Mouse (Mus musculus): ENCODE results near the gene Ptgir. TPM values are rescaled to one million over a fixed set of nuclear protein-coding genes. Genes with fewer than 3 reads are reported as not detected.

Gene Ptgir
- polyA plus RNA-seq, 1 experiment from 2014 or later = 2.5 TPM

DNA sequence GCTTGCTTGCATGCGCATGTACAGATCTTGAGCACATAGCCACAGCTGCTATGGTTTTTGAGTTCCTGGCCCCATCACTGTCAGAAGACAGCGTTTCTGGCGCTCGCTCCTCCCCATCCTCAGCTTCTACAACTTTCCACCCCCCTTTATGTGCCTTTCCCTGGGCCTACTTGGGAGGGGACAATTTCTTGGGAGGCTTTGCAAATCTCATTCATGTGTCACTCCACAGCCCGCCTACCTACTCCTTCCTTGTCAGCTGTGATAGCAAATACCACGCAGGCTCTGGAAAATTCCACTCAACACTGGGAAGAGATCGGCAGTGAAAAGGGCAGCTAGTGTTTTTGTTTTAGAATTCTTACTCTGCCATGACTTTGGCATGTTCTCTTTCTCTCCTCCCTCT is 34.0 kb downstream of the Ptgir start:
- no peaks in the 10 kb centered on the region for H3K9me3 ChIP-seq (ENCODE audit: control insufficient read depth, low read length)
- H3K27ac ChIP-seq (ENCODE audit: low read length) = peak overlapping the region; percentile 58
- H3K27me3 ChIP-seq (replicated peaks; ENCODE audit: control insufficient read depth, insufficient read depth, low read length) = peaks cover 8% of the 10 kb centered on the region
- no peaks in the 10 kb centered on the region for H3K36me3 ChIP-seq (ENCODE audit: control insufficient read depth, insufficient read depth, low read length)
- H3K4me1 ChIP-seq (ENCODE audit: control insufficient read depth, insufficient read depth, low read length) = peaks cover 16% of the 10 kb centered on the region
- no peak overlapping the region for H3K4me2 ChIP-seq (ENCODE audit: low read depth, low read length)
- H3K4me3 ChIP-seq (ENCODE audit: low read length) = no peak overlapping the region
- no peak for ATAC-seq
- H3K9ac ChIP-seq (ENCODE audit: low read depth, low read length) = 0 out of 2 replicates have a peak overlapping the region, but pooled peaks have one; percentile 15
- WGBS = 37% methylated on average over 7 of the region's 7 CpGs

DNA sequence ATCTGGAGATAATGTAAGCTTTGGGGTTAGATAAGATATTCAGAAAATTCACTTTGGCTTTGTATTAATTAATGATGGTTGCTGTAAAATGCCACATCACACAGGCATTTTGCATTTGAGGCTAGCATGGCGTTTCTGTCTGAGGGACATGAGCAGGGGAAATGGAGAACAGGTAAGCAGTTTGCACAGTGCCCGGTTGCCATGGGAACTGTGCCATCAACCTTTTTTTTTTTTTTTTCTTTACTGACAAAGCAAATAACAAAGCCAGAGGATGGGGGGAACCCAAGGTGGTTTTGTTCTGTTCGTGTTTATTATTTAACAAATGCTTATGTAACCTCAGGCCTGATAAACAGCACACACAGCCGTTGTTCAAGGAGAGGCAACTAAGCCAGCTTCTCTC is 36.6 kb downstream of the Ptgir start:
- H3K4me2 ChIP-seq (ENCODE audit: low read depth, low read length) = no peak overlapping the region
- H3K27me3 ChIP-seq (replicated peaks; ENCODE audit: control insufficient read depth, insufficient read depth, low read length) = peaks cover 30% of the 10 kb centered on the region
- no peak overlapping the region for H3K27ac ChIP-seq (ENCODE audit: low read length)
- no peak for ATAC-seq
- H3K9me3 ChIP-seq (ENCODE audit: control insufficient read depth, low read length) = no peaks in the 10 kb centered on the region
- 48% methylated on average over 4 of the region's 4 CpGs for WGBS
- peaks cover 40% of the 10 kb centered on the region for H3K4me1 ChIP-seq (ENCODE audit: control insufficient read depth, insufficient read depth, low read length)
- H3K4me3 ChIP-seq (ENCODE audit: low read length) = no peak overlapping the region
- no peaks in the 10 kb centered on the region for H3K36me3 ChIP-seq (ENCODE audit: control insufficient read depth, insufficient read depth, low read length)
- no peak overlapping the region for H3K9ac ChIP-seq (ENCODE audit: low read depth, low read length)

DNA sequence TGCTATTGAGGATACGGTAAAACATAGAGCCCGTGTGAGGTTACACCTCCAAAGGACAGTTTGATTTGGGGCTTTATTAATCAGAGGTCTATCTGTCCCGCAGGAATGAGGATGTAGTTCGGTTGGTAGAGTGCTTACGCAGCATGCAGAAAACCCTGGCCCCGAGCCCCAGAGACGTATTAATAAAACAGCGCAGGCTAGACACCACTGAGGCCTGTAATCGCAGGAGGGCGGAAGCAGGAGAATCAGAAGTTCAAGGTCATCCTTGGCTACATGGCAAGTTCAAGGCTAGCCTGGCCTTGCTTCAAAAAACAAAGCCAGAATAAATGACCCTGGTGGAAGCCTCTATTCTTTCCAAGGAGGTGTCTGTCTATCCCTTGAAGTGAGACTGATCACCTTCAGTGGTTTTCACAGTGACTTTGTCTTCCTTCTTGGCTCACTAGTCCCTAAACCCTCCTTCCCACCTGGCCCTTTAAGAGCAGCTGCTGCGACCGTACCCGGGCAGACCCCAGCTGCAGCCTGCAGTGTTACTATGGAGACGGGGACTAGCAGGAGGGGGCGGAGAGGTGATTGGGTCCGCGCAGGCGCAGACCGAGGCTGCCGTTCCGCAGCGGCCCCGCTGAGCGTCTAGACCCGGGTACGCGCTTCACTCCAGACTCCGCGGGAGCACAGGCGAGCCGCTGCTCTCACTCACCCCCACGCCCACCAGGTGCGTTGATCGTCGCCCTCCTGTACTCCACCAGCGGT is 37.9 kb downstream of the Ptgir start, which contains the start of gene Pnmal2:
Gene Pnmal2, plus strand, starts transcription at position 622 of the 747 bp plus-strand sequence.
- peaks cover 32% of the 10 kb centered on the region for H3K27me3 ChIP-seq (replicated peaks; ENCODE audit: control insufficient read depth, insufficient read depth, low read length)
- no peaks in the 10 kb centered on the region for H3K36me3 ChIP-seq (ENCODE audit: control insufficient read depth, insufficient read depth, low read length)
- 14% methylated on average over 36 of the region's 36 CpGs for WGBS
- peak within 1 kb of the TSS; percentile 52 for H3K27ac ChIP-seq (ENCODE audit: low read length)
- H3K4me1 ChIP-seq (ENCODE audit: control insufficient read depth, insufficient read depth, low read length) = peaks cover 47% of the 10 kb centered on the region
- peak within 1 kb of the TSS; percentile 63 for H3K4me3 ChIP-seq (ENCODE audit: low read length)
- peak; percentile 77 for ATAC-seq
- H3K9me3 ChIP-seq (ENCODE audit: control insufficient read depth, low read length) = no peaks in the 10 kb centered on the region
- H3K4me2 ChIP-seq (ENCODE audit: low read depth, low read length) = peak within 1 kb of the TSS; percentile 93
- peak within 1 kb of the TSS; percentile 79 for H3K9ac ChIP-seq (ENCODE audit: low read depth, low read length)

DNA sequence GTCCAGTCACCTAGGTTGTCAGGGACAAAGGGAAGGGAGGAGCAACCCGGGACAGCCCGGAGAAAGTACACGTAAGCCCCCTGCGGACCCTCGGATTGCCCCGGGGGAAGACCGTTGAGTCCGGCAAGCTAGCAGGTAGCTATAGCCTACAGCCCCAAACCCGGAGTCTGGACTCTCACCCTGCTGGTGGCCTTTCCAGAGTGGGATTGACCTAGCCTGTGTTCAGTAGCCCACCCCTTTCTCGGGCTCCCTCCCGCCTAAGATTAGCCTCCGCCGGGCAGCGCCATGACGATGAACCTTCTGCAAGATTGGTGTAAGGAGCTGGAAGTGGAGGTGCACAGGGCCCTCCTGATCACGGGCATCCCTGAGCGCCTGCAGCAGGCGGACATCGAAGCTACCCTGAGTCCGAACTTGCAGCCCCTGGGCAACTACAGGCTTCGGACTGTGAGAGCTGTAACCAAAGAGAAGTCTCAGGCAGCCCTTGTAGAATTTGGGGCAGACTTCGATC is 38.6 kb downstream of the Ptgir start:
- H3K27me3 ChIP-seq (replicated peaks; ENCODE audit: control insufficient read depth, insufficient read depth, low read length) = peaks cover 34% of the 10 kb centered on the region
- peak overlapping the region; percentile 52 for H3K27ac ChIP-seq (ENCODE audit: low read length)
- 4% methylated on average over 22 of the region's 22 CpGs for WGBS
- peak overlapping the region; percentile 79 for H3K9ac ChIP-seq (ENCODE audit: low read depth, low read length)
- ATAC-seq = no peak; the same call in 1 of the 2 replicates
- H3K4me3 ChIP-seq (ENCODE audit: low read length) = peak overlapping the region; percentile 63
- H3K4me2 ChIP-seq (ENCODE audit: low read depth, low read length) = peak overlapping the region; percentile 93
- no peaks in the 10 kb centered on the region for H3K9me3 ChIP-seq (ENCODE audit: control insufficient read depth, low read length)
- H3K4me1 ChIP-seq (ENCODE audit: control insufficient read depth, insufficient read depth, low read length) = peaks cover 49% of the 10 kb centered on the region
- no peaks in the 10 kb centered on the region for H3K36me3 ChIP-seq (ENCODE audit: control insufficient read depth, insufficient read depth, low read length)

DNA sequence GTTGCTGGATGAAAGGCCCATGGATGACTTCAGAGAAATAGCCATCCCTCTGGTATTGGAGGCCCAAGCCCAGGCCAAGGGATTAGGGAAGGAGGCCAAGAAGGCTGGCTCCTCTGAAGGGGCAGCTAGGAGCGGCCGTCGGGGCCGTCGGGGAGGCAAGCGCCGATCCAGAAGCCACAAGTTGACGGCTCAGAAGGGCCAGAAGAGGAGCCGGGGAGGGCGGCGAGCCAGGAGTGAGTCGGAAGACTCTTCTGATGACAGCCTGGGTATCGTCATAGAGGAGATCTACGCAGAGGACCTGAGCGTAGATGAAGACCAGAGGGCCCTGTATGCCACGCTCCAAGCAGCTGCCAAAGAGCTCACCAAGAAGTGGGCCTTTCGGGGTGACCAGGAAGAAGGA is 39.1 kb downstream of the Ptgir start:
- Histone ChIP-seq H3K27ac (ENCODE audit: low read length) (no peak overlapping the region), H3K9ac (ENCODE audit: low read depth, low read length) (peak overlapping the region; percentile 79), H3K4me2 (ENCODE audit: low read depth, low read length) (peak overlapping the region; percentile 93), H3K9me3 (ENCODE audit: control insufficient read depth, low read length) (no peaks in the 10 kb centered on the region), H3K4me1 (ENCODE audit: control insufficient read depth, insufficient read depth, low read length) (peaks cover 50% of the 10 kb centered on the region), H3K36me3 (ENCODE audit: control insufficient read depth, insufficient read depth, low read length) (no peaks in the 10 kb centered on the region), H3K4me3 (ENCODE audit: low read length) (peak overlapping the region; percentile 63), H3K27me3 (replicated peaks; ENCODE audit: control insufficient read depth, insufficient read depth, low read length) (peaks cover 34% of the 10 kb centered on the region)
- no peak for ATAC-seq
- WGBS = 32% methylated on average over 17 of the region's 17 CpGs

DNA sequence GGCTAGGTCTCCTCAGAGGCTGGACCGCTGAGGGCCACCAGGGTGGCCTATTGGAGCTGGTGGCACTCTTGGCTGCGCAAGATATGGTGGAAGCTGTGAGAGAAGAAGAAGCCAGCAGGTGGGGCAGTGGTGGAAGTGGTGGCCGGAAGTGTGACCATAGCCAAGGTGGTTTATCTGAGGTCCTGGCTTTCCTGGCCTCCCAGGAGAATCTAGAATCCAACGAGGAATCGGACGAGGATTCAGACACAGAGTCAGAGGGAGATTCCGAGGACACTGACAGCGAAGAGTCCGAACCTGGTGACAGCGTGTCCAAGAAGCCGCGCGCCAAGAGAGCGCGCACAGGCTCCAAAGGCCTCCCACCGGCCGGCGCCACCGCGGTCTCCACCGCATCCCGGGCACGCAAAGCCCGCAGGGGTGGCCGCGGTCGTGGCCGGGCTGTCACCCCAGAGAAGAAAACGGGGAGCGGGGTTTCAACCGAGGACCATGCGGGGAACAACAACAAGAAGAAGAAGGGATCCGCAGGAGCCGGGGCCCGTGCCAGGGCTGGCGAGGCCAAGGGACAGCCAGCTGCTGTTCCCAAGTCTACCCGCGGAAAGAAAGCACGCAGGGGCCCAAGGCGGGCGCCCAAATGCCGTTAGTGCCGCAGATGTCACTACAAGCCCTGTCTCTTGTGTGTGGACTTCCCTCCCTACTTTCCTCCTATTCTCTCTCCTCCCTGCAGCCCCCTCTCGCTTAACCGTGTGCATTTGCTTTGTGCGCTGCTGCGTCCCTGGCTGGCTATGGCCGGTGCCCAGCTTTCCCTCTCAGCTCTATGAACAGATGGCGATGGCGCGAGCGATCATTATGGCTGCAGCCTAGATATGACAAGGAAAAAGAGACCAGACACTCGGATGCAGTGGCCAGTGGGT is 40.4 kb downstream of the Ptgir start:
- Histone ChIP-seq H3K9ac (ENCODE audit: low read depth, low read length) (peak overlapping the region; percentile 64), H3K4me2 (ENCODE audit: low read depth, low read length) (peak overlapping the region; percentile 72), H3K9me3 (ENCODE audit: control insufficient read depth, low read length) (no peaks in the 10 kb centered on the region), H3K36me3 (ENCODE audit: control insufficient read depth, insufficient read depth, low read length) (no peaks in the 10 kb centered on the region), H3K4me3 (ENCODE audit: low read length) (peak overlapping the region; percentile 44), H3K4me1 (ENCODE audit: control insufficient read depth, insufficient read depth, low read length) (peaks cover 50% of the 10 kb centered on the region), H3K27me3 (replicated peaks; ENCODE audit: control insufficient read depth, insufficient read depth, low read length) (peaks cover 34% of the 10 kb centered on the region), H3K27ac (ENCODE audit: low read length) (0 out of 2 replicates have a peak overlapping the region, but pooled peaks have one; percentile 20)
- ATAC-seq = no peak
- 8% methylated on average over 52 of the region's 53 CpGs for WGBS

DNA sequence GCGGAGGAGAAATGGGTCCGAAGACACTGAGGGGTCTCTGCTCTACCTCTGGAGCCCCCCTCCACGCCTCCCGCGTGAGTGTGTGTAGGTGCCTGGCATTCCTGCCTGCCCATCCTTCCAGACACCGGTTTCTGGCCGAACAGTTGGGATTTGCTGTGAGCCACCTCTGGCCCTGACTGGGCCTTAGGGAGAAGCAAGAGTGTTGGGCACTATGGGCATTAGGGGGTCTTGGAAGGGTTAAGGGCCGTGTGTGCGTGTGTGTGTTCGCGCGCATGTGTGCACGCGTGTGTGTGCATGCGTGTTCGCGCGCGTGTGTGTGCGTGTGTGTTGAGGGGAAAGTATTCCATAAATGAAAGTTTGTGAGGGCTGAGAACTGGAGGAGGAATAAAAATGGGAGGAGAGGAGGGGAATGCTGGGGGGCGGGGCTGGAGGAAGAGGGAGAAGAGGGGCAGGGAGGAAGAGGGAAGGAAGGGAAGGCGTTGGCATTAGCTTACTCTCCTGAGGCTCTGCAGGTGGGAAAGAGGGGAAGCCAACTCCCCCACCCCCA is 41.1 kb downstream of the Ptgir start:
- peaks cover 50% of the 10 kb centered on the region for H3K4me1 ChIP-seq (ENCODE audit: control insufficient read depth, insufficient read depth, low read length)
- H3K9ac ChIP-seq (ENCODE audit: low read depth, low read length) = peak overlapping the region; percentile 64
- no peaks in the 10 kb centered on the region for H3K9me3 ChIP-seq (ENCODE audit: control insufficient read depth, low read length)
- H3K36me3 ChIP-seq (ENCODE audit: control insufficient read depth, insufficient read depth, low read length) = no peaks in the 10 kb centered on the region
- no peak for ATAC-seq
- 26% methylated on average over 22 of the region's 22 CpGs for WGBS
- H3K27me3 ChIP-seq (replicated peaks; ENCODE audit: control insufficient read depth, insufficient read depth, low read length) = peaks cover 34% of the 10 kb centered on the region
- peak overlapping the region; percentile 44 for H3K4me3 ChIP-seq (ENCODE audit: low read length)
- peak overlapping the region; percentile 34; the same call in 1 of the 2 replicates for H3K27ac ChIP-seq (ENCODE audit: low read length)
- peak overlapping the region; percentile 72 for H3K4me2 ChIP-seq (ENCODE audit: low read depth, low read length)

DNA sequence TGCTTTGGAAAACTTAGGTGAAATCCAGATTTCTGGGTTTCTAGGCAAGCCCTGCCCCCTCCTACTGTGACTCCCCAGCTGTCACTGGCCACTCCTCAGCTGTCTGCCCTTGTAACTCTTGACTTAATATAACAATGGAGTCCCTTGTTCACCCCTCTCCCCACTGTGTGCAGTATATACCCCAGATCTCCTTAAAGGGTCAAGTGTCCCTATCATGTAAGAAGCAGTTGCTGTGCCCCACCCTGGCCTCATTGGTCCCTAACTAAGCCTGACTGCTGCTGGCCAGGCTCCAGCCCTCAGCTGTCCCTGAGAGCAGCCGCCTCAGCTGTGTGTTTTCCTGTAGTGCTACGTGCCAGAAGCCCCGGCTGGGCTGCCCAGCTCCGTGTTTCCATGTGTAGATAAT is 41.7 kb downstream of the Ptgir start:
- Histone ChIP-seq H3K9me3 (ENCODE audit: control insufficient read depth, low read length) (no peaks in the 10 kb centered on the region), H3K27me3 (replicated peaks; ENCODE audit: control insufficient read depth, insufficient read depth, low read length) (peaks cover 34% of the 10 kb centered on the region), H3K9ac (ENCODE audit: low read depth, low read length) (peak overlapping the region; percentile 3; the same call in 1 of the 2 replicates), H3K36me3 (ENCODE audit: control insufficient read depth, insufficient read depth, low read length) (no peaks in the 10 kb centered on the region), H3K4me2 (ENCODE audit: low read depth, low read length) (peak overlapping the region; percentile 72), H3K27ac (ENCODE audit: low read length) (peak overlapping the region; percentile 34), H3K4me3 (ENCODE audit: low read length) (no peak overlapping the region), H3K4me1 (ENCODE audit: control insufficient read depth, insufficient read depth, low read length) (peaks cover 50% of the 10 kb centered on the region)
- 9% methylated on average over 4 of the region's 4 CpGs for WGBS
- ATAC-seq = peak; percentile 37

Data from intestine, embryonic 16.5 days (tissue).